10 mouse cellular contexts compared by ENCODE assay signal in the genomic region with DNA sequence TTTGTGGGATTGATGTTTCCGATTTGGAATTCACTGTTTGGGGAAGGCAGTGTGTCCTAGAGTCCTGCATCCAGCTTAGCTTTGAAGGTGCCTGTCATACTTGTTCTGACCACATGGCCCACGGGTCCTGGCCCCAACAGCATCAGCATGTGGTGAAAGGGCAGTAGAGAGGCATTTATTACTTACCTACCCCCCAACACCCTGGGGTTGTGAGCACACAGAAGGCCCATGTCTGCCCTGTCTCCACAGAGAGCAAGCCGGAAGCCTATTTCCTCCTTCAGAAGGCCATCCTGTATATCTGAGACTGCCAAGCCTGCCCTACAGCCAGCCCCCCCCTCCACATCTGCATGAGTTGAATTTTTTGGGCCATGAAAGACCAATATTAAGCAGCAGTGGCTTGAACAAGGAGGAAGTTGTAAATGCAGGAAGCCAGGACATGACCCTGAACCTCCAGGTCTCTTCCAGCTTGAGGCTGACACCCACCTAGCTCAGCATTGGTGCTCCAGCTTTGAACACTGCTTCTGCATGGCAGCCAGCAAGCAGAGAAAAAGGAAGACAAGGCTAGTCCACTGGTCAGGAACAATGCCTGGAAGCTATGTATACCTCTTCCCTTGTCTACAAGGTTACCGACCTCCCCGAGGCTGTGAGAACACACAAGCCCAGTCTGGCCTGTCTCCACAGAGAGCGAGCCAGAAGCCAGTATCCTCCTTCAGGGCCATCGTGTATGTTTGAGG. TPM values are rescaled to one million over a fixed set of nuclear protein-coding genes. Genes with fewer than 3 reads are reported as not detected.
DNase-seq lines count a peak whose midpoint lies in the region; ATAC-seq lines count a peak whose summit lies in the region.
"Had no signal": no experiment of that assay in that cellular context is flagged by ENCODE, and none has a peak within 500 bp of the region (broad histone marks: within the 10 kb centered on the region; RNA-seq: fewer than 3 reads in every experiment).

No protein-coding gene starts in this region.

- H3K9ac ChIP-seq in forebrain, embryonic 11.5 days (ENCODE audit: low read length): no peak overlapping the region
- H3K9ac ChIP-seq in midbrain, embryonic 11.5 days (ENCODE audit: low read length): no peak overlapping the region
- H3K9ac ChIP-seq in midbrain, embryonic 14.5 days (replicated peaks; ENCODE audit: low read length): no peak overlapping the region
- no peak overlapping the region for H3K9ac ChIP-seq in liver, embryonic 11.5 days (ENCODE audit: low read depth, low read length)

- WGBS in forebrain, embryonic 10.5 days: 84% methylated on average over 7 of the region's 7 CpGs
- WGBS in forebrain, embryonic 11.5 days: 90% methylated on average over 7 of the region's 7 CpGs
- 84% methylated on average over 7 of the region's 7 CpGs for WGBS in midbrain, embryonic 11.5 days
- 91% methylated on average over 7 of the region's 7 CpGs for WGBS in midbrain, embryonic 14.5 days
- 59% methylated on average over 7 of the region's 7 CpGs for WGBS in liver, embryonic 11.5 days

- intact Hi-C loops in left cerebral cortex, postnatal 36 days (cut with DNase I): no loop called here

- no peak overlapping the region for H3K4me2 ChIP-seq in forebrain, embryonic 11.5 days (ENCODE audit: low read depth, low read length, severe bottlenecking)
- H3K4me2 ChIP-seq in midbrain, embryonic 11.5 days: no peak overlapping the region
- H3K4me2 ChIP-seq in midbrain, embryonic 14.5 days (ENCODE audit: low read length): no peak overlapping the region
- no peak overlapping the region for H3K4me2 ChIP-seq in liver, embryonic 11.5 days

- H3K4me1 ChIP-seq in forebrain, embryonic 10.5 days: peaks cover 11% of the 10 kb centered on the region
- H3K4me1 ChIP-seq in forebrain, embryonic 11.5 days (replicated peaks; ENCODE audit: control insufficient read depth, insufficient read depth, low read length): no peaks in the 10 kb centered on the region
- 0 out of 2 replicates have a peak, but pooled peaks cover 3% of the 10 kb centered on the region for H3K4me1 ChIP-seq in midbrain, embryonic 11.5 days (ENCODE audit: control insufficient read depth, insufficient read depth, low read length)
- H3K4me1 ChIP-seq in midbrain, embryonic 14.5 days (ENCODE audit: control insufficient read depth, insufficient read depth, low read length): peaks cover 12% of the 10 kb centered on the region; the same call in 1 of the 2 replicates
- H3K4me1 ChIP-seq in liver, embryonic 11.5 days (replicated peaks; ENCODE audit: control insufficient read depth, insufficient read depth, low read length): peaks cover 8% of the 10 kb centered on the region; the same call in 1 of the 2 replicates

- DNase-seq in forebrain, embryonic 10.5 days (ENCODE audit: extremely low spot score, low spot score): no peak
- DNase-seq in forebrain, embryonic 11.5 days (ENCODE audit: low spot score): no peak
- DNase-seq in midbrain, embryonic 11.5 days (ENCODE audit: low spot score, missing footprints): peak; percentile 67
- no peak for DNase-seq in midbrain, embryonic 14.5 days
- DNase-seq in liver, embryonic 11.5 days (ENCODE audit: low spot score): no peak
- no peak for DNase-seq in urinary bladder, postnatal 36 days (ENCODE audit: low spot score in 2 of 2)
- no peak for DNase-seq in right cerebral cortex, postnatal 14 days
- no peak for DNase-seq in left cerebral cortex, postnatal 36 days (ENCODE audit: low spot score in 2 of 2)
- DNase-seq: cerebellum, adult 18-20 months; right cerebral cortex, postnatal 25 days had no signal

- no peak for ATAC-seq in forebrain, embryonic 11.5 days (replicated peaks; ENCODE audit: low FRiP score)
- ATAC-seq in midbrain, embryonic 11.5 days (ENCODE audit: low FRiP score): no peak
- ATAC-seq in midbrain, embryonic 14.5 days (ENCODE audit: low FRiP score, low TSS enrichment): no peak
- no peak for ATAC-seq in liver, embryonic 11.5 days (replicated peaks; ENCODE audit: low FRiP score)

- 0 out of 2 replicates have a peak overlapping the region, but pooled peaks have one; percentile 44 for H3K27ac ChIP-seq in forebrain, embryonic 10.5 days
- no peak overlapping the region for H3K27ac ChIP-seq in forebrain, embryonic 11.5 days (ENCODE audit: low read depth, low read length)
- H3K27ac ChIP-seq in midbrain, embryonic 11.5 days (ENCODE audit: low read depth, low read length): no peak overlapping the region
- H3K27ac ChIP-seq in midbrain, embryonic 14.5 days (replicated peaks; ENCODE audit: low read depth, low read length): no peak overlapping the region
- peak overlapping the region; percentile 1 for H3K27ac ChIP-seq in liver, embryonic 11.5 days (ENCODE audit: low read depth, low read length)

- no peak overlapping the region for H3K4me3 ChIP-seq in forebrain, embryonic 10.5 days
- H3K4me3 ChIP-seq in forebrain, embryonic 11.5 days (ENCODE audit: low read depth, low read length): no peak overlapping the region
- no peak overlapping the region for H3K4me3 ChIP-seq in midbrain, embryonic 11.5 days (ENCODE audit: low read depth, low read length)
- H3K4me3 ChIP-seq in midbrain, embryonic 14.5 days (replicated peaks; ENCODE audit: low read depth, low read length): no peak overlapping the region
- H3K4me3 ChIP-seq in liver, embryonic 11.5 days (ENCODE audit: low read depth, low read length): no peak overlapping the region

- H3K27me3 ChIP-seq in forebrain, embryonic 10.5 days (ENCODE audit: poor library complexity, severe bottlenecking): no peaks in the 10 kb centered on the region
- no peaks in the 10 kb centered on the region for H3K27me3 ChIP-seq in forebrain, embryonic 11.5 days (ENCODE audit: control insufficient read depth, insufficient read depth, low read length)
- H3K27me3 ChIP-seq in midbrain, embryonic 11.5 days (ENCODE audit: control insufficient read depth, insufficient read depth, low read length): no peaks in the 10 kb centered on the region
- H3K27me3 ChIP-seq in midbrain, embryonic 14.5 days (ENCODE audit: control insufficient read depth, insufficient read depth, low read length): no peaks in the 10 kb centered on the region
- no peaks in the 10 kb centered on the region for H3K27me3 ChIP-seq in liver, embryonic 11.5 days (replicated peaks; ENCODE audit: control insufficient read depth, insufficient read depth, low read length)

- H3K9me3 ChIP-seq in forebrain, embryonic 10.5 days: no peaks in the 10 kb centered on the region
- no peaks in the 10 kb centered on the region for H3K9me3 ChIP-seq in forebrain, embryonic 11.5 days (ENCODE audit: control insufficient read depth, low read length)
- H3K9me3 ChIP-seq in midbrain, embryonic 11.5 days (ENCODE audit: control insufficient read depth, low read length): no peaks in the 10 kb centered on the region
- H3K9me3 ChIP-seq in midbrain, embryonic 14.5 days (ENCODE audit: control insufficient read depth, low read length): no peaks in the 10 kb centered on the region
- no peaks in the 10 kb centered on the region for H3K9me3 ChIP-seq in liver, embryonic 11.5 days (ENCODE audit: control insufficient read depth, low read length)

- H3K36me3 ChIP-seq in forebrain, embryonic 10.5 days (replicated peaks): peaks cover 13% of the 10 kb centered on the region; the same call in 1 of the 2 replicates
- H3K36me3 ChIP-seq in forebrain, embryonic 11.5 days (ENCODE audit: control insufficient read depth, insufficient read depth, low read length): no peaks in the 10 kb centered on the region
- peaks cover 3% of the 10 kb centered on the region; the same call in 1 of the 2 replicates for H3K36me3 ChIP-seq in midbrain, embryonic 11.5 days (ENCODE audit: control insufficient read depth, insufficient read depth, low read length)
- peaks cover 13% of the 10 kb centered on the region for H3K36me3 ChIP-seq in midbrain, embryonic 14.5 days (ENCODE audit: control insufficient read depth, insufficient read depth, low read length)
- H3K36me3 ChIP-seq in liver, embryonic 11.5 days (ENCODE audit: control insufficient read depth, insufficient read depth, low read length): no peaks in the 10 kb centered on the region

RNA-seq across cellular contexts. Expression of a gene that starts 53.5 kb away (rescaled TPM):
- 29.2 and 31.9 TPM in 2 replicates for polyA plus RNA-seq in forebrain, embryonic 10.5 days (2016; fragmentation: Nextera tagmentation; extraction: Ambion mirVana)
- polyA plus RNA-seq in forebrain, embryonic 11.5 days (2014; fragmentation: Nextera tagmentation; extraction: Ambion mirVana): 43.5 and 45.6 TPM in 2 replicates
- 96.4 and 97.8 TPM in 2 replicates for polyA plus RNA-seq in midbrain, embryonic 11.5 days (2014; fragmentation: Nextera tagmentation; extraction: Ambion mirVana)
- polyA plus RNA-seq in midbrain, embryonic 14.5 days (2014; fragmentation: Nextera tagmentation; extraction: Ambion mirVana): 49.8 and 73.9 TPM in 2 replicates
- 5.6 and 5.7 TPM in 2 replicates for polyA plus RNA-seq in liver, embryonic 11.5 days (2014; fragmentation: Nextera tagmentation; extraction: Ambion mirVana)
- total RNA-seq in left cerebral cortex, postnatal 36 days (2021): 10 to 100 TPM; 46.9 to 47.0 TPM

Comparison
In these comparisons a context has a peak if more than half of its experiments do, and no peak if none do; other contexts are left out.
1. H3K27ac ChIP-seq: peak in forebrain, embryonic 10.5 days (single experiment) and liver, embryonic 11.5 days (single experiment); none in forebrain, embryonic 11.5 days (single experiment), midbrain, embryonic 11.5 days (single experiment) and midbrain, embryonic 14.5 days (single experiment).